14 mouse cellular contexts compared by ENCODE assay signal in genomic region chr12:24705502-24706263, GRCm38 (mm10). TPM values are rescaled to one million over a fixed set of nuclear protein-coding genes. Genes with fewer than 3 reads are reported as not detected.
A peak's percentile ranks its signal among the peaks of the same experiment; 100 is the strongest.
DNase-seq lines count a peak whose midpoint lies in the region; ATAC-seq and TF ChIP-seq lines count a peak whose summit lies in the region.
"Had no signal": no experiment of that assay in that cellular context is flagged by ENCODE, and none has a peak within 500 bp of the region (broad histone marks: within the 10 kb centered on the region; RNA-seq: fewer than 3 reads in every experiment).

No protein-coding gene starts in this region.

- H3K4me3 ChIP-seq in forebrain, embryonic 10.5 days = peak overlapping the region; percentile 90; the same call in 1 of the 2 replicates
- H3K4me3 ChIP-seq in forebrain, embryonic 16.5 days (replicated peaks; ENCODE audit: low read length) = no peak overlapping the region
- H3K4me3 ChIP-seq in E14TG2a.4 (replicated peaks; ENCODE audit: low read length) = peak overlapping the region; percentile 48; the same call in 1 of the 2 replicates
- H3K4me3 ChIP-seq in erythroblast, embryonic 14.5 days (replicated peaks) = peak overlapping the region; percentile 100
- H3K4me3 ChIP-seq in liver, embryonic 15.5 days (replicated peaks) = peak overlapping the region; percentile 89
- H3K4me3 ChIP-seq in midbrain, embryonic 16.5 days (ENCODE audit: low read depth, low read length) = no peak overlapping the region

- ATAC-seq in forebrain, embryonic 16.5 days = no peak
- ATAC-seq in liver, embryonic 15.5 days (ENCODE audit: insufficient read depth) = peak; percentile 19; the same call in 1 of the 2 replicates
- ATAC-seq in midbrain, embryonic 16.5 days = no peak
- ATAC-seq: forebrain, embryonic 15.5 days had no signal

- no peak overlapping the region for H3K9ac ChIP-seq in forebrain, embryonic 16.5 days (replicated peaks; ENCODE audit: low read depth, low read length)
- peak overlapping the region; percentile 89 for H3K9ac ChIP-seq in liver, embryonic 15.5 days
- no peak overlapping the region for H3K9ac ChIP-seq in midbrain, embryonic 16.5 days (ENCODE audit: low read depth, low read length)
- H3K9ac ChIP-seq: forebrain, embryonic 15.5 days had no signal

- peaks cover 20% of the 10 kb centered on the region for H3K36me3 ChIP-seq in forebrain, embryonic 10.5 days (replicated peaks)
- no peaks in the 10 kb centered on the region for H3K36me3 ChIP-seq in forebrain, embryonic 16.5 days (ENCODE audit: control insufficient read depth, insufficient read depth)
- peaks cover 34% of the 10 kb centered on the region for H3K36me3 ChIP-seq in E14TG2a.4 (ENCODE audit: insufficient read depth, low read length)
- peaks cover 60% of the 10 kb centered on the region for H3K36me3 ChIP-seq in erythroblast, embryonic 14.5 days (ENCODE audit: control insufficient read depth)
- H3K36me3 ChIP-seq in liver, embryonic 15.5 days (replicated peaks) = peaks cover 19% of the 10 kb centered on the region
- H3K36me3 ChIP-seq in midbrain, embryonic 16.5 days (ENCODE audit: control insufficient read depth, insufficient read depth, low read length) = no peaks in the 10 kb centered on the region
- H3K36me3 ChIP-seq: forebrain, embryonic 15.5 days had no signal

- H3K27ac ChIP-seq in forebrain, embryonic 10.5 days = no peak overlapping the region
- no peak overlapping the region for H3K27ac ChIP-seq in forebrain, embryonic 16.5 days (ENCODE audit: low read length)
- H3K27ac ChIP-seq in liver, embryonic 15.5 days (replicated peaks) = peak overlapping the region; percentile 89
- H3K27ac ChIP-seq in midbrain, embryonic 16.5 days (ENCODE audit: low read length) = no peak overlapping the region
- H3K27ac ChIP-seq: forebrain, embryonic 15.5 days had no signal

- no peaks in the 10 kb centered on the region for H3K27me3 ChIP-seq in forebrain, embryonic 10.5 days (ENCODE audit: poor library complexity, severe bottlenecking)
- H3K27me3 ChIP-seq in forebrain, embryonic 16.5 days (replicated peaks; ENCODE audit: control insufficient read depth, insufficient read depth, low read length) = 0 out of 2 replicates have a peak, but pooled peaks cover 2% of the 10 kb centered on the region
- no peaks in the 10 kb centered on the region for H3K27me3 ChIP-seq in E14TG2a.4 (ENCODE audit: insufficient read depth, low read length)
- H3K27me3 ChIP-seq in erythroblast, embryonic 14.5 days (ENCODE audit: control insufficient read depth) = no peaks in the 10 kb centered on the region
- H3K27me3 ChIP-seq in liver, embryonic 15.5 days = no peaks in the 10 kb centered on the region
- H3K27me3 ChIP-seq in midbrain, embryonic 16.5 days (ENCODE audit: control insufficient read depth, insufficient read depth, low read depth, low read length) = no peaks in the 10 kb centered on the region
- H3K27me3 ChIP-seq: forebrain, embryonic 15.5 days had no signal

- WGBS in forebrain, embryonic 10.5 days = 87% methylated on average over 15 of the region's 15 CpGs
- WGBS in forebrain, embryonic 16.5 days = 81% methylated on average over 15 of the region's 15 CpGs
- 67% methylated on average over 15 of the region's 15 CpGs for WGBS in liver, embryonic 15.5 days (ENCODE audit: insufficient replicate concordance)
- 87% methylated on average over 15 of the region's 15 CpGs for WGBS in midbrain, embryonic 16.5 days

- H3K9me3 ChIP-seq in forebrain, embryonic 10.5 days = no peaks in the 10 kb centered on the region
- H3K9me3 ChIP-seq in forebrain, embryonic 16.5 days (ENCODE audit: control insufficient read depth, low read length) = no peaks in the 10 kb centered on the region
- H3K9me3 ChIP-seq in E14TG2a.4 (ENCODE audit: low read length) = no peaks in the 10 kb centered on the region
- H3K9me3 ChIP-seq in erythroblast, embryonic 14.5 days (ENCODE audit: control insufficient read depth, low read length) = no peaks in the 10 kb centered on the region
- H3K9me3 ChIP-seq in liver, embryonic 15.5 days (replicated peaks) = no peaks in the 10 kb centered on the region
- H3K9me3 ChIP-seq in midbrain, embryonic 16.5 days (replicated peaks; ENCODE audit: control insufficient read depth, low read length, poor library complexity, severe bottlenecking) = no peaks in the 10 kb centered on the region
- H3K9me3 ChIP-seq: forebrain, embryonic 15.5 days; hindbrain, embryonic 10.5 days had no signal

- DNase-seq in forebrain, embryonic 10.5 days (ENCODE audit: extremely low spot score, low spot score) = no peak
- no peak for DNase-seq in cerebellum, postnatal 36 days
- DNase-seq in gastrocnemius, postnatal 10 days = no peak
- DNase-seq: cerebellum, adult 8-10 months; lung, postnatal 36 days; midbrain, embryonic 14.5 days; spleen, adult 18-20 months had no signal

- H3K4me2 ChIP-seq in forebrain, embryonic 16.5 days (ENCODE audit: low read length) = no peak overlapping the region
- H3K4me2 ChIP-seq in liver, embryonic 15.5 days = peak overlapping the region; percentile 76
- no peak overlapping the region for H3K4me2 ChIP-seq in midbrain, embryonic 16.5 days (ENCODE audit: low read length)

- TF ChIP-seq CTCF in E14TG2a.4 (conservative IDR thresholded peaks at IDR 0.05; ENCODE audit: low read length) = no peak

- peaks cover 33% of the 10 kb centered on the region for H3K4me1 ChIP-seq in forebrain, embryonic 10.5 days
- H3K4me1 ChIP-seq in forebrain, embryonic 16.5 days (replicated peaks; ENCODE audit: control insufficient read depth, insufficient read depth, low read length) = peaks cover 29% of the 10 kb centered on the region
- peaks cover 63% of the 10 kb centered on the region for H3K4me1 ChIP-seq in E14TG2a.4 (replicated peaks; ENCODE audit: low read depth, low read length)
- peaks cover 66% of the 10 kb centered on the region for H3K4me1 ChIP-seq in erythroblast, embryonic 14.5 days (ENCODE audit: control insufficient read depth)
- peaks cover 75% of the 10 kb centered on the region for H3K4me1 ChIP-seq in liver, embryonic 15.5 days (replicated peaks)
- H3K4me1 ChIP-seq in midbrain, embryonic 16.5 days (ENCODE audit: control insufficient read depth, insufficient read depth, low read length) = peaks cover 6% of the 10 kb centered on the region; the same call in 1 of the 2 replicates

RNA-seq across cellular contexts. Expression of gene Rrm2, which starts 2.4 kb away (rescaled TPM):
- polyA plus RNA-seq in forebrain, embryonic 10.5 days (2016; fragmentation: Nextera tagmentation; extraction: Ambion mirVana) = 828 and 834 TPM in 2 replicates
- 138 and 169 TPM in 2 replicates for polyA plus RNA-seq in forebrain, embryonic 16.5 days (2015; fragmentation: Nextera tagmentation; extraction: Ambion mirVana)
- 77.0 and 84.2 TPM in 2 replicates for polyA plus RNA-seq in erythroblast, embryonic 14.5 days (2012)
- 444 and 469 TPM in 2 replicates for polyA plus RNA-seq in liver, embryonic 15.5 days (2015; fragmentation: Nextera tagmentation; extraction: Ambion mirVana)
- polyA plus RNA-seq in midbrain, embryonic 16.5 days (2015; fragmentation: Nextera tagmentation; extraction: Ambion mirVana) = 37.5 and 41.4 TPM in 2 replicates
- total RNA-seq in gastrocnemius, postnatal 10 days (2021) = 10 to 100 TPM; 13.5 to 21.2 TPM

RNA-seq across cellular contexts. Expression of gene Cys1, which starts 24.1 kb away (rescaled TPM):
- 0.40 and 0.79 TPM in 2 replicates for polyA plus RNA-seq in forebrain, embryonic 10.5 days (2016; fragmentation: Nextera tagmentation; extraction: Ambion mirVana)
- 2.1 TPM in 2 replicates for polyA plus RNA-seq in forebrain, embryonic 16.5 days (2015; fragmentation: Nextera tagmentation; extraction: Ambion mirVana)
- not detected in 2 replicates for polyA plus RNA-seq in erythroblast, embryonic 14.5 days (2012)
- 0.61 and 0.76 TPM in 2 replicates for polyA plus RNA-seq in liver, embryonic 15.5 days (2015; fragmentation: Nextera tagmentation; extraction: Ambion mirVana)
- polyA plus RNA-seq in midbrain, embryonic 16.5 days (2015; fragmentation: Nextera tagmentation; extraction: Ambion mirVana) = 1.6 and 1.8 TPM in 2 replicates
- total RNA-seq in gastrocnemius, postnatal 10 days (2021) = 1 to 10 TPM; 7.4 to 8.3 TPM

RNA-seq across cellular contexts. Expression of gene Klf11, which starts 54.6 kb away (rescaled TPM):
- polyA plus RNA-seq in forebrain, embryonic 10.5 days (2016; fragmentation: Nextera tagmentation; extraction: Ambion mirVana) = 10.5 and 10.6 TPM in 2 replicates
- 19.1 and 20.1 TPM in 2 replicates for polyA plus RNA-seq in forebrain, embryonic 16.5 days (2015; fragmentation: Nextera tagmentation; extraction: Ambion mirVana)
- polyA plus RNA-seq in erythroblast, embryonic 14.5 days (2012) = 13.4 and 13.7 TPM in 2 replicates
- 9.3 and 10.2 TPM in 2 replicates for polyA plus RNA-seq in liver, embryonic 15.5 days (2015; fragmentation: Nextera tagmentation; extraction: Ambion mirVana)
- polyA plus RNA-seq in midbrain, embryonic 16.5 days (2015; fragmentation: Nextera tagmentation; extraction: Ambion mirVana) = 21.4 and 22.6 TPM in 2 replicates
- total RNA-seq in gastrocnemius, postnatal 10 days (2021) = 10 to 100 TPM in 1 of 2 experiments, 1 to 10 TPM in 1; 9.5 to 11.4 TPM

Comparison
In these comparisons a context has a peak if more than half of its experiments do, and no peak if none do; other contexts are left out.
1. H3K4me3 ChIP-seq: peak in forebrain, embryonic 10.5 days (single experiment), E14TG2a.4 (single experiment), erythroblast, embryonic 14.5 days (single experiment) and liver, embryonic 15.5 days (single experiment); none in forebrain, embryonic 16.5 days (single experiment) and midbrain, embryonic 16.5 days (single experiment).